Mouse (Mus musculus): Measurements from ENCODE around the gene Sipa1l3. TPM values are rescaled to one million over a fixed set of nuclear protein-coding genes. Genes with fewer than 3 reads are reported as not detected.

Gene Sipa1l3
- total RNA-seq, 2 experiments from 2014 or later = 6.2 to 56.1 TPM

DNA sequence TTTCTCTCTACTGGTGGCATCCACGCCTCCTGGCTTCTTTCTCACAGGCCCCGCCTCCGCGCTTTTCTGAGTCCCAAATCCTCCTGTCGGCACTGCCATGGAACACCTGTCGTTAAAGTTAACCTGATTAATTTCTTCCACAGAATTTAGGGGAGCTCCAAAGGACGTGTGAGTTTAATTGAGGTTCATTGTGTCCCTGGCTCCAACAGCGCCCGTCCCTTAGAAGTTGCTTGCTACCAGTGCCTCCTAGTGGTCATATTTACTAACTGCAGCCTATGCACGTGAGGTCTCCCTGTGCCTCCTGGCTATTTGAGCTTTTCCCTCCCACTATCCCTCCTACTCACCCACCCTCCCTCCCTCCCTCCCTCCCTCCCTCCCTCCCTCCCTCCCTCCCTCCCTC lies 221.4 kb downstream of the Sipa1l3 start:
- peak; percentile 83 for ATAC-seq (replicated peaks; ENCODE audit: low FRiP score, low TSS enrichment, poor library complexity, severe bottlenecking)

- no peak for ATAC-seq (replicated peaks; ENCODE audit: low FRiP score, low TSS enrichment, poor library complexity, severe bottlenecking)
Observed at GRCm38 (mm10) chr7:29295861-29296647, 222.4 kb downstream of the Sipa1l3 start.

DNA sequence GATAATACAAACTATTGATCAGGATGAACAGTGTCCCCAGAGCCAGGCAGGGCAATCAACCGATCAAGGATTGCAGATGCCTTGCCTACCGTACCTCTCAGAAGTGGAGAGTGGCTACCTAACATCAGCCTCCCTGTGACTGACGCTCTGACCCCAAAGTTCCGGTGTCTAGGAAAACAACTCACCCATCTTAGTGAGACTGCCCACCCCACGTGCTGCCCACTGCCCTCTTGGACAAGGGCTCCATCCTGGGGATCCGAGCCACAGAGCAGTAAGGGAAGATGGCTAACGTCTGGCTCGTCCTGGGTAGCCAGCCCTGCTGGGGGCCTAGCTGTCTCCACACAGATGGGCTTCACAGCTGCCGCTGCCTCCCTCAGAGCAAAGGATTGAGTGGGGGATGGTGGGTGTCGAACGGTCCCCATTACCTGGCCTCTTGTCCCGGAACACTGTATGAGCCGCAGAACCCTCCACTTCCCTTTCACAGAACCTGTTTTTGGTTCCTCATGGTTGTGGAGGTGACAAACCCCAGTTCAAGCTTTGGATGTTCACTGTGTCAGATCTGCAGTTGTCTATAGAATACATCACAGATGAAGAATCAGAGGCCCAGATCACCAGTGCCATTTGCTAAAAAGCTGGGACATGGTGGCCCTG lies 224.2 kb downstream of the Sipa1l3 start:
- ATAC-seq (replicated peaks; ENCODE audit: low FRiP score, low TSS enrichment, poor library complexity, severe bottlenecking) = no peak

DNA sequence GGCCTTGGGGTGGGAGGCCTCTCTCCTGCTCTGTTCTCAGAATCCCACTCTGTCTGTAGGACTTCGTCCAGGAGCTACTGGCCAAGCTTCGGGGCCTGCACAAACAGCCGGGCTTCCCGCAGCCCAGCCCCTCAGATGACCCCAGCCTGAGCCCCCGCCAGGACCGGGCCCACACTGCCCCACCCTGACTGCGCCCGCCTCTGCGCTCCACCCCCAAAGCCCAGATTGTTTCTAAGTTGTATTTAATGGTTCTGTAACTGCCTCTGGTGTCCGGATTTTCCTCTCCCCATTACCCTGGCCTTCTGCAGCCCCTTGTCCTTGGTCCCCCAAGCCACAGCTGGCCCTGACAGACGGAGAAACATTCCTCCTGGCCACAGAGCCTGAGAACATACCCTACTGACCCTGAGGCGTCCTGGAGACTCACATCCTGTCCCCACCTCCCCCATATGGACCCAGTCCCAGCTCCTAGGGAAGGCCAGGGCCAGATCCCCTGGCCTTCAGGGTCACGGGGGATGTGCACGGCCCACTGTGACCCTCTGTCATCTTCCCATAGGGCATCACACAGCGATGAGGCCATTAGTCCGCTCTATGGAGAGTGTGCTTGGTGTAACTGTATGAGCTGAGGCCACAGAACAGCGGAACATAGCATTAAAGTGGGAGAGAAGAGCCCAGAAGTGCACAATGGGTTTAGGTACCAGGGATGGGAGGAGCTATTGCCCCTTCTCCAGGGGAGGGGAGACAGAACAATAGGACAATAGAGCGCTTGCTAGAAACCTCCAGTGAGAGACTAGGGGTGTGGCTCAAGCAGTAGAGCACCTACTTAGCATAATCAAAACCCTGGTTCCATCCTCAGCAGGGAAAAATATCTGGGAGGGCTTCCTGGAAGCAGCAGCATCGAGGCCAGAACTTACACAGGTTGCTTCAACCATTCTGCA lies 225.0 kb downstream of the Sipa1l3 start:
- no peak for ATAC-seq (replicated peaks; ENCODE audit: low FRiP score, low TSS enrichment, poor library complexity, severe bottlenecking)

DNA sequence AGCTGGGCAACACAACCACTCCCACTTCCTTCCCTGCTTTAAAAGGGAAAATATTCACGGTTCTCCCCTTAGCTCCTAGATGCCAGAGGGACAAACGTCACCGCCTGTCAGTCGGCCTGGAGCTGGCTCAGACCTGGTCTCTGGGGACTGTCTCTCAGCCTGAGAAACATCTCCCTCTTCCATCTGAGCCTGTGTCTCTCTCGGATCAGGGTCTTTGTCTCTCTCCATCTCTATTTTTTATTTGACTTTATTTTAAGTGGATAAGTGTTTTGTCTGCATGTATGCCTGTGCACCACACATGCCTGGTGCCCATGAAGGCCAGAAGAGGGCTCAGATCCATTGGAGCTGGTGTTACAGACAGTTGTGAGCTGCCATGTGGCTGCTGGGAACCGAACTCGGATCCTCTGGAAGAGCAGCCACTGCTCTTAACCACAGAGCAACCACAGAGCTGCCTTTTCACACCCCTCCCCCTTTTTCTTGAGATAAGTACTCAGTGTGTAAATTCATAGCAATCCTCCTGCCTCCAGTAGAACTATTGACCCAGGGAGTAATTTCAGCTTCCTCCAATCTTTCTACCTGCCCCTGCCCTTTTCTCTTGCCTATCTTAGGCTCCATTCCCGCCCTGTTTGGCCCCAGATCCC lies 225.9 kb downstream of the Sipa1l3 start:
- no peak for ATAC-seq (replicated peaks; ENCODE audit: low FRiP score, low TSS enrichment, poor library complexity, severe bottlenecking)

DNA sequence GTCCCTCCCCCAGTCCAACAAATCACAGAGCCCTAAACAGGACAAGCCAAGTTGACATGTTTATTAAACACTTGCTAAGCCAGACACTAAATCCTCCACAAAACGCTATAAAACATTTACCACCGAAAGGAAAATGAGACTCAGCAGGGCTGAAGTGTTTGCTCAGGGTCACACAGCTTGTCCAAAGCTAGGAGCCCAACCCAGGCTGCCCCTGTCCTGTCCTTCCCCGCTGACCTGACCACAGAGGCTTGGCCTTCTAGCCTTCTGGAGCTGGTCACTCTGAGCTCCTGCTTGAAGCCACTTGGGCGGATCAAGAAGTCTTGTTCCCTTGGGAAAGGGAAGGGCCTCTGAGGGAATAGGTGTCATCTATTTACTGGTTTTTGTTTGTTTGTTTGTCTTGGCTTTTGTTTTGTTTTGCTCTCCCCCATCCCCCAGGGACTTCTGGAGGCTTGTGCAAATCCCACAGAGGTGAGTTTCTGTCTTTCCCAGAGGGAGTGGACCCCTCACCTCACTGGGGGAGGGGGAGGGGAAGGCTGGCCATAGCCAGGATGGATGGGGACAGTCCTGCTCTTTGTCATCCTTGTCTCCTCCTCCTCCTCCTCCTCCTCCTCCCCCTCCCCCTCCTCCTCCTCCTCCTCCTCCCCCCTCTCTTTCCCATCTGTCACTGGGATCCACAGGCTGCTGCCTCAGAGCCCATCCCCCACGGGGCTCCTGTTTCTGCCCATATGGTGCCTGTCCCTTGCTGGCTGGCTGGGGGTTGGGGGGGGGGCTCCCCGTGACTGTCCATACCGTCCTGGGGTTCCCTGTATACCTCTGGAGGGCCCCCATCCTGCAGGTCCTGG lies 226.6 kb downstream of the Sipa1l3 start:
- no peak for ATAC-seq (replicated peaks; ENCODE audit: low FRiP score, low TSS enrichment, poor library complexity, severe bottlenecking)

DNA sequence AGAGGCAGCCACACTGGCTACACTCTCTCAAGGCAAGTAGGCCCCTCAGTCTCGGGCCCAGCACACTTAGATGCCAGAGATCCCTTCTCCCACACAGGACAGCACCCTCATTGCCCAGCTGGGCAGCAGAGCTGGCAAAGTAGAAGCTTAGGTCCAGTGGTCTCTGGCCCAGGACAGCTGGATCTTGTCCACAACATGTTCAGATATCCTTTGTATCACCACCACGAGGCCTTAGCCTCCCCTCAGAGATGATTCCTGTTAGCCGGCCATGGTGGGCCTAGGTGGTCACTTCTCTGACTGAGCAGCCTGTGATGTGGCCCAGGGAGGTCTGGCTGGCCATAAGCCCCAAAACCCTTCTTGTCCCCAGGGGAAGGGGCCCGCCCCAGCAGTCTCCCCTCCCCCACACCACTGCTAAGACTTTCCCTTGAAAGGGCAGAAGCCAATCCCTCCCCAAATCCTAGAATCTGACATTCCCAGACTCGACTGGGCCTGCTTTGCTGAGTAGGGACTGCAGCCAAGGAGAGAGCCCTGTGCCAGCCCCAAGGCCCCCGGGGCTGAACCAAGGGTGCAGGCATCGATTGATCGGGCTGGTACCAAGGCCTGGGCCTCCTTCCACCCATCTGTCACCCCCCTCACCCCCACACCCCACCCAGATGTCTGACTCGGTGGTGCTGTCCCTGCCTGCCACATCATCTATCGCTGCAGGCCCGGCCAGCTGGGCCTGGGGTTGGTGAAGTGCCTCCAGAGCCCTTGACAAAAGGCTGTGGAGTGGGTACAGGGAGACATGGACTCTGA lies 227.6 kb downstream of the Sipa1l3 start:
- ATAC-seq (replicated peaks; ENCODE audit: low FRiP score, low TSS enrichment, poor library complexity, severe bottlenecking) = no peak

DNA sequence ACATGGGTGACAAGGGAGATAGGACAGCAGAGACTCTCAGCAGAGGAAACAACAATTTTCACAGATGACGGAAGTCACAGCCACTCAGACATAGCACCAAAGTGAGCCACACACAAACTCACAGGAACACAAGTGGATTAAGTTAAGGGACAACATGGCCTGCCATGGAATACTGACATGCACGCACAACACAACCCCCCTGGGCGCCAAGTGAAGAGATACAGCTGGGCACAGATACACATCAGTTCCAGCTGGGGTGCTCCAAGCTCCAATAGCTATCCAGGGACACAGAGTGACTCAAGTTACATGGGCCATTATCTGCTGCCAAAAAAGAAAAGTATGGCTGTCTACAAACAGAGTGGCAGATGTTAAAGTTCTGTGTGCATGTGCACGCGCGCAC lies 228.6 kb downstream of the Sipa1l3 start:
- no peak for ATAC-seq (replicated peaks; ENCODE audit: low FRiP score, low TSS enrichment, poor library complexity, severe bottlenecking)

DNA sequence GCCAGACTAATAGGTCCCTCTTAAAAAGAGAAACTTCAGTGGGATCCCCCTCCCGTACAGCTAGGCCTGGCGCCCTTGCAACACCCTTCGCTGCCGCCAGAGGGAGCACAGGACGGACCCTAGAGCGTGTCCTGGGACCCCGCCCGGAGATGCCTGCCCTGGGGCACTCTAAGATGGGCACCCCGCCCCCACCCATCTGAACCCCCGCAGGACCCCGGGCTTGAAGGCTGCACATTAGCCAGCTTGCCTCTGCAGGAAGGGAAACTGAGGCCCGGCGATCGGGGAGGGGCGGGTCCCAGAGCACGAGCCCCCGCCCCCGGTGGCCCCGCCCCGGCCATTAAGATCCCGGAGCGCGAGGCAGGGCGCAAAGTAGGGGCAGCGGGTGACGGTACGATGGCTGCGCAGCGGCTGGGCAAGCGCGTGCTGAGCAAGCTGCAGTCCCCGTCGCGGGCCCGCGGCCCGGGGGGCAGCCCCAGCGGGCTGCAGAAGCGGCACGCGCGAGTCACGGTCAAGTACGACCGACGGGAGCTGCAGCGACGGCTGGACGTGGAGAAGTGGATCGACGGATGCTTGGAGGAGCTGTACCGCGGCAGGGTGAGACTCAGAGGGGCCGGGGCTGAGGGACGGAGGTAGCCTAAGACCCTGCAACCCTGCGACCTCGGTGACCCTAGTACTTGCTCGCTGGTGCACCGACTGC lies 229.4 kb downstream of the Sipa1l3 start, which contains the start of gene Ppp1r14a:
TSS of gene Ppp1r14a (plus strand) at position 367 of the 697 bp plus-strand sequence.
- peak; percentile 68 for ATAC-seq (replicated peaks; ENCODE audit: low FRiP score, low TSS enrichment, poor library complexity, severe bottlenecking)

DNA sequence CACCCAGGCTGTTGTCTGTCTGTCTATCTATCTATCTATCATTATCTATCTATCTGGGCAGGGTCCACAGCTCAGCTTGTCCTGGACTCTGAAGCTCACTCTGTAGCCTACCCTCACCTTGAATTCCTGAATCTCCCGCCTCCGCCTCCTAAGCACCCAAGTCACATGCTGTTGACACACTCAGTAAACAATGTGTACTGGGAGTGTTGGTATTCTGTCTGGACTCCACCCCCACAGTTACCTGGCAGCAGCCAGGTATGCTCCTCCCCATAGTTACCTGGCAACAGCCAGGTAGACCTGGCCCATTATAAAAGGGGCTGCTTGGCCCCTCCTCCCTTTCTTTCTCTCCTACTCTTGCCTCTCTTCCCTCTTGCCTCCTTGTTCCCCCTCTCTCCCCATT lies 230.4 kb downstream of the Sipa1l3 start:
- no peak for ATAC-seq (replicated peaks; ENCODE audit: low FRiP score, low TSS enrichment, poor library complexity, severe bottlenecking)

DNA sequence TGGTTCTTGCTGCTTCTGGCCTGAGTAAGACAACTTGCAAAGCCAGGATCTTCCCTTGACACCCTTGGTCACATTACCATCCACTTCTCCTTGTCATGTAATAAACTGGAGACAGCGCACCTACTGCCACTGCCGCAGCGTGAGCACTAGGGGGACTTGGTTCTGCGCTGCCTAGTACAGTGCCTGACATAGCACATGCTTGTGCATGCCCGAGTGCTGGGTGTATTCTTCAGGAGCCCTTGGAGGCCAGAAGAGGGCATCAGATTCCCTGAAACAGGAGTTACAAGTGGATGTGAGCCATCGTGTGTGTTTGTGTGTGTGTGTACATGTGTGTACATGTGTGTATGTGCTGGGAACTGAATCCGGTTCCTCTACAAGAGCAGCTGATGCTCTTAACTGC lies 231.0 kb downstream of the Sipa1l3 start:
- 0 out of 2 replicates have a peak, but pooled peaks have one; percentile 19 for ATAC-seq (replicated peaks; ENCODE audit: low FRiP score, low TSS enrichment, poor library complexity, severe bottlenecking)

- ATAC-seq (replicated peaks; ENCODE audit: low FRiP score, low TSS enrichment, poor library complexity, severe bottlenecking) = no peak
Observed at GRCm38 (mm10) chr7:29284523-29284922, 233.9 kb downstream of the Sipa1l3 start.

GRCm38 (mm10) chr7:29283876-29284275 lies 234.6 kb downstream of the Sipa1l3 start:
- no peak for ATAC-seq (replicated peaks; ENCODE audit: low FRiP score, low TSS enrichment, poor library complexity, severe bottlenecking)

GRCm38 (mm10) chr7:29282074-29282554 lies 236.3 kb downstream of the Sipa1l3 start:
- no peak for ATAC-seq (replicated peaks; ENCODE audit: low FRiP score, low TSS enrichment, poor library complexity, severe bottlenecking)

GRCm38 (mm10) chr7:29281201-29282073 lies 237.0 kb downstream of the Sipa1l3 start, which contains the start of gene Spint2:
Spint2 (minus strand) TSS chr7:29281912.
- ATAC-seq (replicated peaks; ENCODE audit: low FRiP score, low TSS enrichment, poor library complexity, severe bottlenecking) = peak; percentile 51

DNA sequence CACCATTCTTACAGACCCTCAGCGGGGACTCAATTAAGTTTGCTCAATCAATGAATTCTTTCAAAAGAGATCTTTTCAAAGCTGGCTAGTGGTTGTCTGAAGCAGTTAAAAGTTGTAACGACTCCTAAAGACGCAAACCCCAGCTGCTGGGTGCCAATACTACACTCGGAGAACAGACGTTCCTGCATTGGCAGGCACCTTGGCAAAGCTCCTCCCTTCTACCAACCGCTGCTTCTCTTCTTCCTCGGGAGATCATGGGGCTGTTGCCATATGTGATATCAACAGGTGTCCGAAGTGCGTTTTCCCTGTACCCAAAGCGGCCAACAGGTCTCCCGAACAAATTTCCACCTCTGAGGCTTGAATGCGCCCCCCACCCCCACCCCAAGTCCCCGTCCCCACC lies 237.6 kb downstream of the Sipa1l3 start:
- peak; percentile 67 for ATAC-seq (replicated peaks; ENCODE audit: low FRiP score, low TSS enrichment, poor library complexity, severe bottlenecking)

All from megakaryocyte-erythroid progenitor cell, adult 5-6 weeks (primary cell).